Mouse (Mus musculus) bone marrow, adult 2 months (tissue): ENCODE data around the gene Abcc6. TPM values are rescaled to one million over a fixed set of nuclear protein-coding genes. Genes with fewer than 3 reads are reported as not detected.

ENCODE experiments used
- H3K27ac ChIP-seq: fragments of 200-500 bp; 2 replicates; pipeline ENCODE4 v1.5.1; 2012; ENCODE audit warnings: low read depth, mild to moderate bottlenecking, control low read depth, inconsistent platforms, low read length; ENCODE audit not compliant: control insufficient read depth, poor library complexity, insufficient read depth
- H3K4me1 ChIP-seq: fragments of 200-500 bp; 2 replicates; pipeline ENCODE4 v1.6.1; 2011; ENCODE audit warnings: low read length; ENCODE audit not compliant: control insufficient read depth, insufficient read depth
- H3K4me3 ChIP-seq: fragments of 200-500 bp; replicated peaks from 2 replicates; pipeline ENCODE3; 2011; ENCODE audit warnings: mild to moderate bottlenecking, low read depth, low read length, control low read depth; ENCODE audit not compliant: control insufficient read depth
- CTCF ChIP-seq: fragments of 200-500 bp; IDR thresholded peaks from 2 replicates; pipeline ENCODE4 v1.5.1; 2011; ENCODE audit warnings: low read length, control low read depth; ENCODE audit not compliant: control insufficient read depth, insufficient read depth
- POLR2A ChIP-seq: fragments of 200-500 bp; IDR thresholded peaks from 2 replicates; pipeline ENCODE4 v1.6.1; 2011; ENCODE audit warnings: low read depth, mild to moderate bottlenecking, control low read depth, low read length, borderline replicate concordance; ENCODE audit not compliant: control insufficient read depth
- WGBS: fragments of 180-500 bp; shearing (Covaris S2); methylation state at CpG from one replicate; pipeline ENCODE4 v1.1.7; 2018; 5-methylcytosine and 5-hydroxymethylcytosine counted together
- polyA plus RNA-seq: library from polyadenylated mRNA; stranded (reverse); fragments of >200 nt; gene quantifications from 2 replicates; pipeline ENCODE4 v1.2.4, GENCODE M21; 2011; ENCODE audit warnings: low replicate concordance; ENCODE audit not compliant: missing spikeins, insufficient read depth, insufficient read length

Gene Abcc6
- polyA plus RNA-seq, 1 experiment: 1.3 TPM

DNA sequence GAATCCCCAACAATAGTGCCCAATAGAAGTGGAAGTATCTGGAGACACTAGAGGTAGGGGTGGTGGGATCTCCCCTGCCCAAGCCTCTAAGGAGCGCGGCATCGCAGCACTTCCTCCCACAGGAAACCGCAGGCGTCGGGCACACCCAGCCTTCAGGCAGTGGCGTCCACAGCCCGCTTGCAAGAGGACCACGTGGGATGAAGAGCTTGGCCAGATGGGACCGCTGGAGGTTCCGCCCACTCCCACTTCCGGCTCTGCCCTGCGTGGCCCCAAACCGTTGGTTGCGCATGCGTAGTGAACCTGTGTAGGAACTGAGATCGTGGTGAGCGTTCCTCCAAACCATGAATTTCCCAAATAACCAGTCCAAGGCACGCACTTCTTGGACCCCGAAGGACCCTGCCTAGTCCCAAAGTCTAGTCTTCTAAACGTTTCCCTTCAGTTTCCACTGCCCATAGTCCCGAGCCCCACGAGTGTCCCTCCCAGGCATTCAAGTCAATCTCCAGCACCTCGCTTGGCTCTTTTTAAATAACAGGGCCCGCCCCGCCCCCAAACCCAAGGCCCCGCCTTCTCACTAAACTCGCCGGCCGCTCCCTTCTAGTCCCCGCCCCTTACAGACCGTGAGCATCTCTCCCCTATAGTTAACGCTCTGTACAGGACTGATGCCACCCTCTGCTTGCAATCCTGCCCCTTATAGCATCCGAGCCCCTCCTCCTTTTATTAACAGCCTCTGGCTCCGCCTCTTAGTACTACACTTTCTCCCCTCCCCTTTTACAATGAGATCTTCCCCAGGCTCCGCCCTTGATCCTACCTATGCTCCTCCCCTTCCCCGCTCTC is 107.0 kb downstream of the Abcc6 start:
- peak overlapping the region; percentile 73 for H3K4me3 ChIP-seq
- H3K27ac ChIP-seq: peak overlapping the region; percentile 90
- WGBS: under 1% methylated on average over 37 of the region's 37 CpGs
- TF ChIP-seq CTCF: no peak
- TF ChIP-seq POLR2A: peak; percentile 54
- peaks cover 14% of the 10 kb centered on the region for H3K4me1 ChIP-seq

DNA sequence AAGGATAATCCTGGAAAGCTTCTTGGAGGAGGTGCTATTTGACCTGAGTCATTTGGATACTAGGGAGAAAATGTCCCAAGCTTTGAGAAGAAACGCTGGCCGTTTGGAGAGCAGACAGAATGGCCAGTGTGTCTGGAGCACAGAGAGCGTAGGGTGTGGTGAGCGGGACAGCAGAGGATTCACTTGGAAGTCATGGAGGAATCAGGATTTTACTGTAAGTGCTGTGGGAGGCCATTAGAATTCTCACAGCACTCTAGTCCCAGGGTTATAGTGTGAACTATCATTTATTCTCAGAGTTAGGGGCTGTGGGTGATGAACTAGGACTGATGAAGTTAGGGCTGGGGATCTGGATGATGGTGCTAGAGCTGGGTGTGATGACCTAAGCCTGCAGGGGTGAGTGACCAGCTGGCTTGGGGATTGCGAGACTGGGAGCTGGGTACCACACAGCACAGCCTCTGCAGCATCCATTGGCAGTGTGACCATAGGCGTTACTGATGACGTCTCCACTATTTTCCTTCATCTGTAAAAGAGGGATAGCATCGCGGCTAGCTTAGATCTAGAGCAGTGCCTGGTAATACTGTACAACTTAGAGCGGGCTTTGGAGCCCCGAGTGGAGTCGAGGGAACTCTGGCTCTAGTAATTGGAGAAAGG is 108.0 kb downstream of the Abcc6 start:
- peak overlapping the region; percentile 90 for H3K27ac ChIP-seq
- H3K4me1 ChIP-seq: peaks cover 18% of the 10 kb centered on the region
- 45% methylated on average over 12 of the region's 12 CpGs for WGBS
- no peak overlapping the region for H3K4me3 ChIP-seq
- no peak for TF ChIP-seq POLR2A
- no peak for TF ChIP-seq CTCF

DNA sequence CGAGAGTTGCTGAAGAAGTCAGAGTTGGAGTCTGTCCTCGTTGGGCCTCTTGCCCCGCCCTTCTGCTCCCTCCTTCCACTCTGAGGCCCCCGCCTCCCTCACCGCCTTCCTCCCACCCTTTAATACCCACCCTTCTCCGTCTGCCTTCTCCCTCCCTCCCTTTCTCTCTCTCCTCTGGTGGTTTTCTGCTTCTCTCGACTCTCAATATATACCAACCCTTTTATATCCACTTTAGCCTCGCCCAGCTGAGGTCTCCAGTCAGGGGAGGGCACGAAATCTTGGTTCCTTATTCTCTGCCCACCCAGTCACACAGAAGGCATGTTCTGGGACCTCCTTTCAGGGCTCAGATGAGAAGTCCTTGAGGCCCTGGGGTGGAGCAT is 108.9 kb downstream of the Abcc6 start, which contains the start of gene Emp3:
Gene Emp3 (minus strand): TSS at position 163 of the 380 bp plus-strand sequence.
- Histone ChIP-seq H3K4me3 (peak within 1 kb of the TSS; percentile 66), H3K4me1 (peaks cover 19% of the 10 kb centered on the region), H3K27ac (peak within 1 kb of the TSS; percentile 90)
- 1% methylated on average over 9 of the region's 9 CpGs for WGBS
- TF ChIP-seq CTCF (no peak), POLR2A (peak; percentile 61; the same call in 1 of the 2 replicates)

DNA sequence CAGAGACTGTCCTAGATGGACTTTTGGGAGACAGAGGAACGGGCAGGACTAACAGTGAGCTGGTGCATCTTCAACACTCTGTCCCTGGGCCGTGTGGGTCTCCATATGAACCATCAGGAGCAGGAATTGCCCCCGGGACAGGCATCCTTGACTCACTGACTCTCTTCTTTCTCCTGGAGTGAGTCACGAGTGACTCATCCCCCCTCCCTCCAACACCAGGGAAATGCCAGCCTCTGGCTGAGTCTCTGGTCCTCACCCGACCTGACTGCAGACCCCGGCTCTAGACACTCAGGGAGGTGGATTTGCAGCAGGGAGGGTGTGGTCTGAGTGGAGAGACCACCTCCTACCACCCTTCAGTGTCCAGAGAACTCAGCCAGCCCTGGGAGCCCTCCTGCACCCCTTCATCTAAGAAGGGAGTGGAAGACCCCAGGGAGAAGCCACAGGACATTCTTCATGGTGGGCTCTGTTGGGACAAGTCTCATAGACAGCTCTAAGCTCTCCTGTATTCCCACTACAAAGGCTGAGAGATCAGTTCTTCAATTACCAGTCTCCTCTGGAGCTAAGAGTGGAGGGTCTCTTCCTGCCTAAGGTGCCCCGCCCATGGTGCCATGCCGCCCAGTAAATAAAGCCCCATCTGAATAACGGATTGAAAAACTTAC is 109.4 kb downstream of the Abcc6 start:
- WGBS: 1% methylated on average over 9 of the region's 9 CpGs
- TF ChIP-seq POLR2A: no peak
- peak overlapping the region; percentile 84 for H3K27ac ChIP-seq
- H3K4me3 ChIP-seq: peak overlapping the region; percentile 66
- H3K4me1 ChIP-seq: peaks cover 19% of the 10 kb centered on the region

DNA sequence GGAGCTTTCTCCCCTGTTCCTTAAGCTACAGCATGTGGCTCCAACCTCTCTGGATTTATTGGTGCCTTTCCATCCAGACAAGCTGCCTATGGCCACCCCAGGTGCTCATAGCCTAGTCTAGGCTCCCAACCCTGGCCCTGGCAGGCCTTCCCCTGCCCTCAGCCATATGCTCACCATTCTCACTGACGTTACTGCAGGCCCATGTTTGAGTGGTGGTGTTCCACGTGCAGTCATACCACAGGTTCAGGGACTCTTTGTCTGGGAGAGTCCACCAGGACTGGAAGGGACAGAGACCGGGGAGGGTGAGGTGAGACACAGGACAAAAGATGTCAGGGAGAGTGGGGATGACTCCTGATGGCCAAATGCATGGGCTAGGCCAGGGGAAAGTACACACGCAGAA is 110.3 kb downstream of the Abcc6 start:
- TF ChIP-seq CTCF: no peak
- no peak for TF ChIP-seq POLR2A
- peak overlapping the region; percentile 66 for H3K4me3 ChIP-seq
- 17% methylated on average over 4 of the region's 4 CpGs for WGBS
- H3K4me1 ChIP-seq: peaks cover 19% of the 10 kb centered on the region
- H3K27ac ChIP-seq: peak overlapping the region; percentile 84

DNA sequence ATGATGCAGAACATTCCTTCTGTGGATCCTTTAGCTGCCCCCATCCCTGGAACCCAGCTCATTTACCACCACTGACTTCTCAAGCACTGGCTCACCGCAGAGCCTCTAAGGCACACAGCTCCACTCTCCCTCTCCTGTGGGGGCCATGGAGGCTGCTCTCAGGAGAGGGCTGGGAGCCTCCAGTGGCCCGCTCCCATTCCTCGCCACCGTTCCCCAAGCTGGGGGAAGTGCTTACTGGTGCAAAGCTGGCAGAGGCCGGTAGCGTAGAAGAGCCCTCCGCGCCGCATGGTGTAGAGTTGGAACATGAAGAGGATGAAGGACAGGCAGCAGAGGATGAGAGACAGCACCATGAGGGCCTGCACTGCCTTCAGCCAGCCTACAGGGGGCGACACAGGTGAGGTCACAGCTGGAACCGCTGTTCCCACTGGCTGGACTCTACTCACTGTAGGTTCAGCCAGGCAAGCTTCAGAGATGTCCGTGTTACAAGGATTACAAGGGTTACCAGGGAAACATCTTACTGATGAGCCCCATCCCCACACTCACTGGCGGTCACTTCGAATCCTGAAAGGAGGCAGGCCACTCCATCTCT is 110.9 kb downstream of the Abcc6 start:
- 62% methylated on average over 14 of the region's 14 CpGs for WGBS
- H3K4me1 ChIP-seq: peaks cover 17% of the 10 kb centered on the region
- peak overlapping the region; percentile 16 for H3K4me3 ChIP-seq
- H3K27ac ChIP-seq: no peak overlapping the region
- TF ChIP-seq POLR2A (no peak), CTCF (peak; percentile 71)

DNA sequence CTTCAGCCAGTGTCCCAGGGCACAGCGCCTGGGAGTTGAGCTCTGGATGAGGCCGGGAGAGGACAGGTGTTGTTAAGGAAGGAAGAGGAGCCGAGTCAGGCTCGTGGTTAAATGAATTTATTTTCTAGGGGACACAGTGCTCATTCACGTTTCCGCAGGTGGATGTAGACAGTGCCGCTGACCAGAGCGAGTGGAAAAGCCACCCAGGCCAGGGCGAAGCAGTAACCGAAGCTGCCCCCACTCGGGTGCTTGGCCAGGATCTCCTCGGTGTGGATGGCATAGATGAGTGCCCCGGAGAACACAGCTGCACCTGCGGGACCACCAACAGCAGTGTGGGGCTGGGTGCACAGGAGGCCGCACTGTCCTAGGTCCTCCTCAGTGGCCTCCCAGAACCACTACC is 112.2 kb downstream of the Abcc6 start:
- TF ChIP-seq POLR2A (no peak), CTCF (no peak)
- 72% methylated on average over 15 of the region's 15 CpGs for WGBS
- Histone ChIP-seq H3K4me3 (no peak overlapping the region), H3K27ac (peak overlapping the region; percentile 65; the same call in 1 of the 2 replicates), H3K4me1 (peaks cover 17% of the 10 kb centered on the region)

Other genes with a start within 250 kb of the Abcc6 start
- not detected in 2 replicates for gene Lmtk3, start 246.6 kb downstream of the Abcc6 start, polyA plus RNA-seq
- gene Sult2b1, start 245.6 kb downstream of the Abcc6 start, polyA plus RNA-seq: 2.4 TPM in 1 of 2 replicates, not detected in the other
- gene Cyth2, start 215.7 kb downstream of the Abcc6 start, polyA plus RNA-seq: 30.7 and 64.7 TPM in 2 replicates
- gene Kcnj14, start 205.5 kb downstream of the Abcc6 start, polyA plus RNA-seq: 2.6 TPM in 1 of 2 replicates, not detected in the other
- gene Grwd1, start 199.4 kb downstream of the Abcc6 start, polyA plus RNA-seq: 6.9 and 13.9 TPM in 2 replicates
- 47.0 and 69.2 TPM in 2 replicates for gene Kdelr1, start 157.5 kb downstream of the Abcc6 start, polyA plus RNA-seq
- gene Grin2d, start 151.9 kb downstream of the Abcc6 start, polyA plus RNA-seq: 0.97 and 2.5 TPM in 2 replicates
- gene Syngr4, start 133.6 kb downstream of the Abcc6 start, polyA plus RNA-seq: not detected in 2 replicates
- 3.6 and 9.6 TPM in 2 replicates for gene Tmem143, start 133.4 kb downstream of the Abcc6 start, polyA plus RNA-seq
- gene Emp3, start 108.9 kb downstream of the Abcc6 start, polyA plus RNA-seq: 53.4 and 121 TPM in 2 replicates
- gene Ccdc114, start 106.2 kb downstream of the Abcc6 start, polyA plus RNA-seq: 1.7 and 5.7 TPM in 2 replicates
- 25.3 and 43.9 TPM in 2 replicates for gene Nomo1, start 3.4 kb upstream of the Abcc6 start, polyA plus RNA-seq
- not detected in 2 replicates for gene Kcnj11, start 70.5 kb upstream of the Abcc6 start, polyA plus RNA-seq
- not detected in 2 replicates for gene Abcc8, start 149.7 kb upstream of the Abcc6 start, polyA plus RNA-seq
- not detected in 2 replicates for gene Ush1c, start 208.2 kb upstream of the Abcc6 start, polyA plus RNA-seq
- gene Otog, start 210.7 kb upstream of the Abcc6 start, polyA plus RNA-seq: not detected in 2 replicates